Mouse (Mus musculus): ENCODE results near the gene Med18. TPM values are rescaled to one million over a fixed set of nuclear protein-coding genes. Genes with fewer than 3 reads are reported as not detected.
"Not testable (repeated sequence)": the region's sequence is repeated elsewhere in the genome, so short reads cannot be mapped to it uniquely, and the experiment has no call there.

The Med18 gene
- polyA plus RNA-seq, 3 experiments from 2014 or later: 24.0 to 27.5 (median 27.4) TPM

DNA sequence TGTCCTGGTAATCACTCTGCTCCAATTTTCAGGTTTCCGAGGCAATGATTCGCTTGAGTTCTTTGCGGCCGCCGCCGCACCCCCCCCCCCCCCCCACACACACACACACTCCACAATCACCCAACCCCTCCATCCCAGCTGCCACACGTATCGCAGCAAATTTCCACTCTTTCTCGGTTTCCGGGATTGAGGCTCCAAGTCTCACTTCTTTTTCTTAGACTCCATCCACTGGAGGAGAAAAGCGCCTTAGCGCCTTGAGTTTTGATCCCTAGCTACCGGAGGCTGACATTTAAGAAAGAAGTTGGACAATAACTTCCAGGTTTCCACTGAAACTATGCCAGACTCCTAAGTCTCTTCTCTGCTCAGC lies 42.2 kb downstream of the Med18 start:
- ATAC-seq: no peak

DNA sequence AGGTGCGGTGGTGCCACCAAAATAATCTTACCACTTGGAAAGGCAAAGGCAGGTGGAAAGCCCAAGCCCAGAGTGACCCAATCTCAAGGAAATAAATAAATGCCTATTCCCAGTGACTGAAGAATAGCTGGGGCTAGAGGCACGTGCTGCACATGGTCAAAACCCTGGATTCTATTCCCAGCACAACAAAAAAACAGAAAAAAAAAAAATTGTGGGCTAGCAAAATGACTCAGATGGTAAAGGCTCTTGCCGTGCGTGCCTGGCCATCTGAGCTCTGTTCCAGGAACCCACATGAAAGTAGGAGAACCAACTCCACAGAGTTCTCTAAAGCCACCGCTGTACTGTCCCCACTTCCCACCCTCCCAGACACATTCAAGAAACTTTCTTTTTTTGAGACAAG lies 43.2 kb downstream of the Med18 start:
- no peak for ATAC-seq

DNA sequence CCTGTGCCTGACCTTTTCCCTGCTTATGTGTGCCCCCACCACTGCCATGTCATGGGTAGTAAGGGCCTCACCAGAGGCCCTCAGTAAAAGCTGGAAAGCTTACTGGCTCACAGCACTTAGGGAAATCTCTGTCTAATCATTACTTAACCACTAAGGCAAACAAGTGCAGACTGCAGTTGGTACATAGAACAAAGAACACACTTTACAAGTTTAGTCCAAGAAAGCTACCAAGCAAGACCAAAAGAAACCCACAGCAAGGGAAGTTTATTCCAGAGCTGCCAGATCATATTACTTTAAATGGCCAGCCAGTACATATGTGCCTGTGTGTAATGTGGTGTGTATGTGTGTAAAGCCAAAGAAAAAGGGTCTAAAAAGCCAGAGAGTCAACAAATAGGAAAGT lies 47.8 kb downstream of the Med18 start:
- ATAC-seq: no peak

DNA sequence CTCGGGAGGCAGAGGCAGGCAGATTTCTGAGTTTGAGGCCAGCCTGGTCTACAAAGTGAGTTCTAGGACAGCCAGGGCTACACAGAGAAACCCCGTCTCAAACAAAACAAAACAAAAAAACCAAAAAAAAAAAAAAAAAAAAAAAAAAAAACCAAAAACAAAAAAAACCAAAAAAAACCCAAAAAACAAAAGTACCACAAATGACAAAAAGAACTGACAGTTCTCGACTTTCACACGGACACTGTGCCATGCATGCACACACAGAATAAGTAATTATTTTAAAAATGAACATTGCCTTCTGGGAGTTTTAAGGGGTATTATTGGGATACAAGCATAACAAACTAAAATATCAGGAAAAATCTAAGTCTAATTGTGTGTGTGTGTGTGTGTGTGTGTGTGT lies 50.5 kb downstream of the Med18 start:
- ATAC-seq: not testable (repeated sequence)

DNA sequence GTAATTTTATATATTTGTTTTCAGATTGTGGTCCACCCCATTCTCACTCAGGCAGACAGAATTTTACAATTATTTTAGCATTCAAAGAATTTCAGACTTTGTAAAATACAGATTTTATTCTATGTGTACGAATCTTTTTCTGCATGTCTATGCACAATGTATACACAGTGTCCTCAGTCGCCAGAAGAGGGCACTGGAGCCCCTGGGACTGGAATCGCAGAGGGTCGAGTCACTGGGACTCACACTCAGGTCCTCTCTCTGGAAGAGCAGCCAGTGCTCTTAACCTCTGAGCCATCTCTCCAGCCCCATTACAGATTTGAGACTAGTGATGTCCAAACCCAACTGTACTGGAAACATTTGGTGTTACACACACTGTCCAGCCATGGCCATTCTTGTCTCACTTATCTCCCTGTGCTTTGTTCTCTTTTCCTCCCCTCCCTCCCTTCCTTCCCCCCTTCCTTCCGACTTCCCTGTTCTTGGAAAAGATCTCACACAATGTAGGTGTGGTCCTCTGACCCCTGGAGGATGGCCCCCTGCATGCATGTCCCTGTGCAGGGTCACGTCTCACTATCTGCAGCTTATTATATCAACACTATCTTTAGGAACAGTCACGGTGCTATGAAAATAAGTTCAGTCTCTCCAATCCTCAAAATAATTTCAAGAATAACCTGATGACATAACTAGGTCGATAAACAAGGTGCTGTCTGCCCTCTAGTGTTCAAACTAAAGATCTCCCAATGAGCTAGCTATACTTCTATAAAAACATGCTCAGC lies 52.2 kb downstream of the Med18 start:
- ATAC-seq: peak; percentile 43

DNA sequence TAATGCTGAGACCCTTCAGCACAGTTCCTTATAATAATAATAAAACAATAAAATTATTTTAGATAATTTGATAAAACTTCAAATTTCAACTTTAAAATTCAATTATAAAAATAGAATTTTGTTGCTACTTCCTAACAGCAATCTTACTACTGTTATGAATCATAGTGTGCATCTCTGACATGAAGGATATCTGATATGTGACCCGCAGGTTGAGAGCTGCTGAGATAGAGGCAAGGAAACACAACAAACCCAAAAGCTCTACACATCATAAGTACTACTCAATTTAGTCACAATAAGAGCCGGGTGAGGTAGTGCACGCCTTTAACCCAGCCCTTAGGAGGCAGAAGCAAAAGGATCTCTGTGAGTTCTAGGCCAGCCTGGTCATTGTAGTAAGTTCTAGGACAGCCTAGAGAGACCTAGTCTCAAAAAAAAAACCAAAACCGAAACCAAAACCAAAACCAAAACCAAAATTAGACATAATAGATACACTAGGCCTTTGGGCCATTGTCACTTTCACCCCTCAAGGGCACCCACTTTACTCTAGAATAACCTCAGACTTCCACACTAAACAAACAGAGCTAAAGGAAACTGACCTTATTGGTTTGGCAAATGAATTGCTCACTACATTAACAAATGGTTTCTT lies 54.0 kb downstream of the Med18 start:
- ATAC-seq: peak; percentile 68

Other genes with a start within 250 kb of the Med18 start
- gene Gmeb1, start 202.3 kb downstream of the Med18 start, polyA plus RNA-seq (2017; shearing (Covaris generic)): 10 to 100 TPM; 13.0 to 17.0 (median 13.1) TPM
- 100 to 1,000 TPM in 1 of 3 experiments, 10 to 100 TPM in 2; 78.9 to 105 (median 84.2) TPM for gene Taf12, start 189.5 kb downstream of the Med18 start, polyA plus RNA-seq (2017; shearing (Covaris generic))
- gene Rab42, start 160.5 kb downstream of the Med18 start, polyA plus RNA-seq (2017; shearing (Covaris generic)): under 1 TPM in 1 of 3 experiments, not detected in 2; 0.46 TPM
- gene Trnau1ap, start 134.4 kb downstream of the Med18 start, polyA plus RNA-seq (2017; shearing (Covaris generic)): 10 to 100 TPM; 37.5 to 45.9 (median 37.7) TPM
- 10 to 100 TPM; 13.4 to 26.0 (median 15.0) TPM for gene Rcc1, start 110.3 kb downstream of the Med18 start, polyA plus RNA-seq (2017; shearing (Covaris generic))
- 1 to 10 TPM; 3.4 to 5.4 (median 5.3) TPM for gene Phactr4, start 41.4 kb downstream of the Med18 start, polyA plus RNA-seq (2017; shearing (Covaris generic))
- gene Sesn2, start 46.6 kb upstream of the Med18 start, polyA plus RNA-seq (2017; shearing (Covaris generic)): 1 to 10 TPM in 2 of 3 experiments, under 1 TPM in 1; 0.56 to 4.6 (median 1.9) TPM
- gene Atpif1, start 69.7 kb upstream of the Med18 start, polyA plus RNA-seq (2017; shearing (Covaris generic)): 100 to 1,000 TPM; 180 to 267 (median 200) TPM
- 100 to 1,000 TPM; 288 to 351 (median 317) TPM for gene Dnajc8, start 71.6 kb upstream of the Med18 start, polyA plus RNA-seq (2017; shearing (Covaris generic))
- 1 to 10 TPM; 1.5 to 3.7 (median 1.9) TPM for gene Ptafr, start 100.1 kb upstream of the Med18 start, polyA plus RNA-seq (2017; shearing (Covaris generic))
- 10 to 100 TPM; 29.4 to 32.5 (median 32.1) TPM for gene Eya3, start 175.1 kb upstream of the Med18 start, polyA plus RNA-seq (2017; shearing (Covaris generic))

Data from inflammation-experienced regulatory T-cells, adult 6 months (primary cell).